Mouse (Mus musculus): ENCODE measurements at regions not wholly inside any gene's neighbourhood (a gene's known extent, or its start where the extent isn't known, plus 50 kb on each side); places are given as distances from the start of the nearest gene placed in this dataset.

GRCm38 (mm10) chr6:116935024-116935423 lies 218.3 kb upstream of the Tmem72 start:
- H3K4me2 ChIP-seq (ENCODE audit: low read length), result no peak overlapping the region
- no peaks in the 10 kb centered on the region for H3K27me3 ChIP-seq (ENCODE audit: control insufficient read depth, insufficient read depth, low read depth, low read length)
- no peaks in the 10 kb centered on the region for H3K36me3 ChIP-seq (ENCODE audit: control insufficient read depth, insufficient read depth, low read length)
- no peaks in the 10 kb centered on the region for H3K4me1 ChIP-seq (ENCODE audit: control insufficient read depth, insufficient read depth, low read length)
- no peak overlapping the region for H3K9ac ChIP-seq (ENCODE audit: low read depth, low read length)
- WGBS, result 76% methylated on average over 3 of the region's 3 CpGs
- no peak for ATAC-seq
- H3K9me3 ChIP-seq (replicated peaks; ENCODE audit: control insufficient read depth, low read length, poor library complexity, severe bottlenecking), result no peaks in the 10 kb centered on the region
- no peak overlapping the region for H3K27ac ChIP-seq (ENCODE audit: low read length)
- no peak overlapping the region for H3K4me3 ChIP-seq (ENCODE audit: low read depth, low read length)

- H3K4me1 ChIP-seq (ENCODE audit: control insufficient read depth, insufficient read depth, low read length), result no peaks in the 10 kb centered on the region
- H3K36me3 ChIP-seq (ENCODE audit: control insufficient read depth, insufficient read depth, low read length), result no peaks in the 10 kb centered on the region
- 67% methylated on average over 9 of the region's 9 CpGs for WGBS
- no peak overlapping the region for H3K27ac ChIP-seq (ENCODE audit: low read length)
- no peak overlapping the region for H3K4me2 ChIP-seq (ENCODE audit: low read length)
- H3K4me3 ChIP-seq (ENCODE audit: low read depth, low read length), result no peak overlapping the region
- ATAC-seq, result no peak
- H3K9me3 ChIP-seq (replicated peaks; ENCODE audit: control insufficient read depth, low read length, poor library complexity, severe bottlenecking), result no peaks in the 10 kb centered on the region
- H3K9ac ChIP-seq (ENCODE audit: low read depth, low read length), result no peak overlapping the region
- no peaks in the 10 kb centered on the region for H3K27me3 ChIP-seq (ENCODE audit: control insufficient read depth, insufficient read depth, low read depth, low read length)
These were observed 224.9 kb upstream of the Tmem72 start for GRCm38 (mm10) chr6:116941576-116941975.

GRCm38 (mm10) chr6:116942696-116943095 lies 225.6 kb upstream of the Cxcl12 start:
- H3K4me2 ChIP-seq (ENCODE audit: low read length), result no peak overlapping the region

DNA sequence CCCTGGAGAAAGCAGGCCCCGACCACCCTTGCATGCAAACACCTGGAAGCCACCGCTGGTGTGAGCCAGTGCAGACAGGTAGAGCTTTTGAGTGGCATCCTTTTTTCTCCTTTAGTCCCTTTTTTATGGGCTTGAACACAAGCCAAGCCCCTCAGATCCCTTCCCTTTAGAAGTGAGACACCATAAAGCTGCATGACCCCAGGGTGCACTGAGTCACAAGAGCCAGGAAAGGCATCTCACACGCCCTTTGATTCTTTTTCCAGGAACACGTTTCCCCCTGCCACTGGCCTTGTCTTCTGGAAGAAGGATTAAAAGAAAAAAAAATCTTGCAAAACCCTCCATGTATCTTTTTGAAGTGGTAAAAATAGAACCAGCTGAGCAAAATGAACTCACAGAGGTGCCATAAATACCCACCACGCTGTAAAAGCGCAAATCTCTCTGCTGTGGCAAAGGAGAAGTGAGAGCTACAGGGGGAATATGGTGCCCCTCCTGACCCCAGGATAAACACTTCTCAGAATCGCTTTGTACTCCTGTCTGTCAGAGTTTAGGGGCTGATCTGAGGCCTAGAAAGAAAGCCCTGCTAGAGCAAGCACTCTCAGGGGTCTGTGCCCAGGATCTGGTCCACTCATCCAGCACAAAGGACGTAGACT lies 222.1 kb upstream of the Cxcl12 start:
- H3K36me3 ChIP-seq (ENCODE audit: control insufficient read depth, insufficient read depth, low read length), result no peaks in the 10 kb centered on the region
- no peak overlapping the region for H3K4me3 ChIP-seq (ENCODE audit: low read depth, low read length)
- no peaks in the 10 kb centered on the region for H3K9me3 ChIP-seq (replicated peaks; ENCODE audit: control insufficient read depth, low read length, poor library complexity, severe bottlenecking)
- 0 out of 2 replicates have a peak overlapping the region, but pooled peaks have one; percentile 9 for H3K27ac ChIP-seq (ENCODE audit: low read length)
- no peak overlapping the region for H3K9ac ChIP-seq (ENCODE audit: low read depth, low read length)
- H3K4me2 ChIP-seq (ENCODE audit: low read length), result no peak overlapping the region
- 16% methylated on average over 8 of the region's 8 CpGs for WGBS
- no peaks in the 10 kb centered on the region for H3K27me3 ChIP-seq (ENCODE audit: control insufficient read depth, insufficient read depth, low read depth, low read length)
- no peaks in the 10 kb centered on the region for H3K4me1 ChIP-seq (ENCODE audit: control insufficient read depth, insufficient read depth, low read length)
- ATAC-seq, result peak; percentile 32; the same call in 1 of the 2 replicates

More at GRCm38 (mm10) chr6:116942696-116943095, 225.6 kb upstream of the Cxcl12 start:
- H3K4me3 ChIP-seq (ENCODE audit: low read depth, low read length), result no peak overlapping the region
- H3K27me3 ChIP-seq (ENCODE audit: control insufficient read depth, insufficient read depth, low read depth, low read length), result no peaks in the 10 kb centered on the region
- no peaks in the 10 kb centered on the region for H3K36me3 ChIP-seq (ENCODE audit: control insufficient read depth, insufficient read depth, low read length)
- H3K4me1 ChIP-seq (ENCODE audit: control insufficient read depth, insufficient read depth, low read length), result no peaks in the 10 kb centered on the region
- 93% methylated on average over 8 of the region's 8 CpGs for WGBS
- no peak overlapping the region for H3K27ac ChIP-seq (ENCODE audit: low read length)
- H3K9ac ChIP-seq (ENCODE audit: low read depth, low read length), result no peak overlapping the region
- ATAC-seq, result no peak
- no peaks in the 10 kb centered on the region for H3K9me3 ChIP-seq (replicated peaks; ENCODE audit: control insufficient read depth, low read length, poor library complexity, severe bottlenecking)

DNA sequence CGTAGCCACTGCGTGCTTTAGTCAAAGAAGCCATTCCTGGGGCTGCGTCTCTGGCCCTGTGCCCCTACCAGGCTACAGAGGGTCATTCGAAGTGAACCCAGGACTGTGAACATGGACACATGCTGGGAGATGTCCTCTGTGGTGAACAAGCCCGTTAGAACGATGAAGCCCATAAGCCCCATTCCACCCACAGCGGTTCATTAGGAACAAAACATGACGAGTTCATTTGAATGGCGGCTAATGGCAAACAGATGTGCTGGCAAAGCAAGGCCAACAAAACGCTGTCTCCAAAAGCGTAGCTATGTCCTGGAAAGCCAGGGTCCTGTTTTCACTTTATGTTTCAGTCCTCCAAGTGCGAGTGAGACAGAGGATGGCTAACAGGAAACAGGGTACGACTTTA lies 208.7 kb upstream of the Cxcl12 start:
- H3K27ac ChIP-seq (ENCODE audit: low read length), result no peak overlapping the region
- H3K27me3 ChIP-seq (ENCODE audit: control insufficient read depth, insufficient read depth, low read depth, low read length), result no peaks in the 10 kb centered on the region
- H3K4me3 ChIP-seq (ENCODE audit: low read depth, low read length), result no peak overlapping the region
- WGBS, result 82% methylated on average over 13 of the region's 13 CpGs
- no peak for ATAC-seq
- no peaks in the 10 kb centered on the region for H3K9me3 ChIP-seq (replicated peaks; ENCODE audit: control insufficient read depth, low read length, poor library complexity, severe bottlenecking)
- H3K9ac ChIP-seq (ENCODE audit: low read depth, low read length), result no peak overlapping the region
- H3K4me1 ChIP-seq (ENCODE audit: control insufficient read depth, insufficient read depth, low read length), result no peaks in the 10 kb centered on the region
- H3K4me2 ChIP-seq (ENCODE audit: low read length), result no peak overlapping the region
- H3K36me3 ChIP-seq (ENCODE audit: control insufficient read depth, insufficient read depth, low read length), result no peaks in the 10 kb centered on the region

DNA sequence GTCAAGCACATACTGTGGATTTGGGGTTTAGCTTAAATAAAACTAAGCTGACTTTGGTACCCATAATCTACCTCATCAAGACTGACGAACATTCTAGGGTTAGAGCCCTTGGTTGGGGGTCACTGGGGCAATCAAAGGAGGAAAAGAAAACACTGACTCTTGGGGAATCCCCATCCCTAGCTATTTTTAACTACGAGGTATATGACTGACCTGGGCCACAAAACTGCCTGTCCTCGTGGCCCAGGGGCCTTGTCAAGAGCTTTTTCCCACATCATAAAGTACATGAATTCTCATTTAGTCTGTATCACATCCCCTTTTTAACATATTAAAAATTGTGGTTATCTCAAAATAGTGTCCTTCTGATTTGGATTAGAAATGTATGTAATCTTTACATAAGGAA lies 207.7 kb upstream of the Cxcl12 start:
- H3K27me3 ChIP-seq (ENCODE audit: control insufficient read depth, insufficient read depth, low read depth, low read length), result no peaks in the 10 kb centered on the region
- H3K9ac ChIP-seq (ENCODE audit: low read depth, low read length), result no peak overlapping the region
- no peak for ATAC-seq
- no peak overlapping the region for H3K27ac ChIP-seq (ENCODE audit: low read length)
- no peaks in the 10 kb centered on the region for H3K36me3 ChIP-seq (ENCODE audit: control insufficient read depth, insufficient read depth, low read length)
- H3K4me1 ChIP-seq (ENCODE audit: control insufficient read depth, insufficient read depth, low read length), result no peaks in the 10 kb centered on the region
- no peaks in the 10 kb centered on the region for H3K9me3 ChIP-seq (replicated peaks; ENCODE audit: control insufficient read depth, low read length, poor library complexity, severe bottlenecking)
- 78% methylated on average over 3 of the region's 3 CpGs for WGBS
- no peak overlapping the region for H3K4me2 ChIP-seq (ENCODE audit: low read length)
- no peak overlapping the region for H3K4me3 ChIP-seq (ENCODE audit: low read depth, low read length)

DNA sequence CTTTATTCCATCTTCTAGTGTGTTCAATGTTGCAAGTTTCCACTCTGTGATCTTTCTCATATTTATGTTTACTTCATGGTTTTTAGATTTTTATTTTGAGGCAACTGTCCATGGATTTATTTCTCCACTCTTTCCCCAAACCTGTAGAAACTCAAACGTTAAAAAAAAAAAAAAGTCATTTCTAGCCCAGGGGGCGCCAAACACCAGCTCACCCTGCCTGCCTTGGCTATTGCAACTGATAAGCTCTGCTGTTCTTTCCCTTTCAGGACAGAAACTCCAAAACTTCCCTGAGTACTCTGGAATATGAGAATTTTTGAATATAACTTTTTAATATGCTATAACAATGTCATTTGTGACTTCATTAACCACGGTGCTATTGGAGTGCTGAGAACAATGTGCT lies 201.9 kb upstream of the Cxcl12 start:
- Histone ChIP-seq H3K9ac (ENCODE audit: low read depth, low read length) (no peak overlapping the region), H3K27me3 (ENCODE audit: control insufficient read depth, insufficient read depth, low read depth, low read length) (no peaks in the 10 kb centered on the region), H3K36me3 (ENCODE audit: control insufficient read depth, insufficient read depth, low read length) (no peaks in the 10 kb centered on the region), H3K4me1 (ENCODE audit: control insufficient read depth, insufficient read depth, low read length) (no peaks in the 10 kb centered on the region), H3K27ac (ENCODE audit: low read length) (no peak overlapping the region), H3K4me2 (ENCODE audit: low read length) (no peak overlapping the region), H3K9me3 (replicated peaks; ENCODE audit: control insufficient read depth, low read length, poor library complexity, severe bottlenecking) (no peaks in the 10 kb centered on the region), H3K4me3 (ENCODE audit: low read depth, low read length) (no peak overlapping the region)
- no peak for ATAC-seq
- WGBS, result 32% methylated on average over 3 of the region's 3 CpGs

GRCm38 (mm10) chr6:116969381-116969910 lies 198.9 kb upstream of the Cxcl12 start:
- Histone ChIP-seq H3K4me2 (ENCODE audit: low read length) (no peak overlapping the region), H3K4me1 (ENCODE audit: control insufficient read depth, insufficient read depth, low read length) (no peaks in the 10 kb centered on the region), H3K27ac (ENCODE audit: low read length) (no peak overlapping the region), H3K9ac (ENCODE audit: low read depth, low read length) (no peak overlapping the region), H3K4me3 (ENCODE audit: low read depth, low read length) (no peak overlapping the region), H3K36me3 (ENCODE audit: control insufficient read depth, insufficient read depth, low read length) (no peaks in the 10 kb centered on the region), H3K9me3 (replicated peaks; ENCODE audit: control insufficient read depth, low read length, poor library complexity, severe bottlenecking) (no peaks in the 10 kb centered on the region), H3K27me3 (ENCODE audit: control insufficient read depth, insufficient read depth, low read depth, low read length) (no peaks in the 10 kb centered on the region)
- no peak for ATAC-seq
- 69% methylated on average over 9 of the region's 9 CpGs for WGBS

- no peak overlapping the region for H3K4me3 ChIP-seq (ENCODE audit: low read depth, low read length)
- H3K9me3 ChIP-seq (replicated peaks; ENCODE audit: control insufficient read depth, low read length, poor library complexity, severe bottlenecking), result no peaks in the 10 kb centered on the region
- no peaks in the 10 kb centered on the region for H3K27me3 ChIP-seq (ENCODE audit: control insufficient read depth, insufficient read depth, low read depth, low read length)
- no peak overlapping the region for H3K4me2 ChIP-seq (ENCODE audit: low read length)
- 83% methylated on average over 3 of the region's 3 CpGs for WGBS
- H3K27ac ChIP-seq (ENCODE audit: low read length), result no peak overlapping the region
- H3K9ac ChIP-seq (ENCODE audit: low read depth, low read length), result no peak overlapping the region
- H3K36me3 ChIP-seq (ENCODE audit: control insufficient read depth, insufficient read depth, low read length), result no peaks in the 10 kb centered on the region
- ATAC-seq, result no peak
- no peaks in the 10 kb centered on the region for H3K4me1 ChIP-seq (ENCODE audit: control insufficient read depth, insufficient read depth, low read length)
These were observed 193.5 kb upstream of the Cxcl12 start for GRCm38 (mm10) chr6:116974841-116975240.

All from midbrain, embryonic 16.5 days (tissue).